Mouse (Mus musculus) adrenal gland (tissue): ENCODE results near the gene Crybg2.

ENCODE experiments used
- intact Hi-C: fragments of 180-260 bp; cut with DNase I; formaldehyde crosslinking; loops from one replicate; pipeline ENCODE4 v1.15.1; 2025

The Crybg2 gene

DNA sequence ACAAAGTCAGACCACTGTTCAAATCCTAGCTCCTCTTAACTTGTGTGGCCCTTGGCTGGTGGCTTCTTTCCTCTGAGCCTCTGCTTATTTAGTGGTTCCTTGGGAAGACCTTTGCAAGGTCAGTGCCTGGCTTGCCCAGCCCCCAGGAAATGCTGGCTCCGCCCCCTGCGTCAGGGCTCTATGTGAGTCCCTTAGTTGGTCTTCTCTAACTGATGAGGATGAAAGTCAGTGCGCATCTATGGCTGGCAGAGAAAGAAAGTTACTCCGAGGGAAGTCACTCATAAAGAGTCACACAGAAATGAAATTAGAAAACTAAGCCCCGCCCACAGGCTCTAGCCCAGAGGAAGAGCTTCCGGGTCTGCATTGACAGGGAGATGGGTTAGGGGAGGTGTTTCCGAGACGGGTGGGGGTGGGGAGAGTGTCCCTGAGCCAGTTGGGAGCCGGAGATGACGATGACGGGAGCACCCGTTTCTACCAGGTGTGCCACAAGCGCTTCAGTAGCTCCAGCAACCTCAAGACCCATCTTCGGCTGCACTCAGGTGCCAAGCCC, 2.4 kb upstream of the Crybg2 start:
- intact Hi-C loops, result no loop called here

DNA sequence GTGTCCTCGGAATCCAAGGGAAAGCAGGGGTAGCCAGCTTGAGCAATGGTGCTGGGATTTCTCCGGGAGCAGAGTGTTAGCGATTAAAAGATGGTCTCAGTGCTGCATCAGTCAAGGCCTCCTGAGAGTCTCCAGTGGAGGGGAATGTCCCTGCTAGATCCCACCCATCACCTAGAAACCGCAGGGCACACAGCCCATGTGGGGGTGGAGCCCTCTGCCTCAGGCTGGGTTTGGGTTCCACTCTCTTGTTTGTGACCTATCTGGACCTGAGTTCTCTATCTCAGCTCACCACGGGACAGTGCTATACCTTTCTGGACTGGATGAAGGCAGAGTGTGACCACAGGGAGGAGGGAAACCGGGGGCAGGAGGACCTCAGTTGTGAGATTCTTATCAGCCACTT, 1.7 kb upstream of the Crybg2 start:
- intact Hi-C loops, result no loop called here

DNA sequence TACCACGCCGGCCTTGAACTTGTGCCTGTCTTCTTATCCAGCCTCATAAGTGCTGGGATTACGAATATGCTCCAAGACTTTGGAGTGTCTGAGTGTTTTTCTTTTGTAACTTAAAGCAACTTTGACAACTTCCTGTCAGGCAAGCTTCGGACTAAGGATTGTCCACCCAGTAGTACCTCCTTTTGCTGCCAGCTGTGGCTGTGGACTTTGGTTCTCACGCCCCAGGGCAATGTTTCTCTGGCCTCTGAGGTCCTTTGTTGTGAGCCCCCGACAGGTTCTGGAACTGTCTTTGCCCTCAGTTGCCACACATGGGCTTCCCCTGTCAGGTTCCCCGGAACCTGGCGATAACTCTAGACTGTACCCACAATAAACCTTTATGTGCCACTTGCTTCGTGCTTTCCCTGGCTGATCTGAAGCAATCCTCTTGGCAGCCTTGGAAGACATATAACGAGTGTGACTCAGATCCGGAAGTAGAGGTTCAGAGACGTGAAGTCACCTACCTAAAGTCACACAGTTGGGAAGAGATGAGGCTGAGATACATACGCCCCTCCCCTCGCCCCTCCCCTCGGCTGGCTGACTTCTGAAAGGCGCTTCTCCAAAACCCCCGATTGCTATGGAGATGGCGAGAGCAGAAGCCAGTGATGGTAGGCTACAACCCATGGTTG, 683 bp downstream of the Crybg2 start:
- intact Hi-C loops, result no loop called here

DNA sequence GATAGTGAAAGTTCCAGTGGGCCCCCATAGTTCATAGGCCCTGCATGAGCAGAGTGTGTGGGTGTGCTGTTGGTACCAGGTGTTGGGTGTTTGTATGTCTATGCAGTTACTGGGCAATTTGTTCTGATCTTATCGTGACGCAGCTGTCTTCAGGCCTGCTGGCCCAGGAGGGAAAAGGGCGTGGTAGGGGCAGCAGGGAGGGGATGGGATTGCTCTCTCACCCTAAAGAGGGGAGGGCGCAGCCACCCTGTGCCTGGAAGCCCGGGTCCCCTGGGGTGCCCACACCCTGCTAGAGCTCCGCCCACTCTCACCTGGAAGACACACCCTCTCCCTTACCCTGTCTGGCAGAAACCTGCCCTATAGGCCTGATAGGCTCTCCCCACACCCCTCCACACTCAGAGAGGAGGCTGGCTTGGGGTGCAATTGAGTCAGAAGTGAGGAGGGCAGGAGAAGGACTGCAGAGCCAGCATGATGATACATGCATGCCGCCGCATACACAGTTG, 1.4 kb downstream of the Crybg2 start:
- intact Hi-C loops, result no loop called here

DNA sequence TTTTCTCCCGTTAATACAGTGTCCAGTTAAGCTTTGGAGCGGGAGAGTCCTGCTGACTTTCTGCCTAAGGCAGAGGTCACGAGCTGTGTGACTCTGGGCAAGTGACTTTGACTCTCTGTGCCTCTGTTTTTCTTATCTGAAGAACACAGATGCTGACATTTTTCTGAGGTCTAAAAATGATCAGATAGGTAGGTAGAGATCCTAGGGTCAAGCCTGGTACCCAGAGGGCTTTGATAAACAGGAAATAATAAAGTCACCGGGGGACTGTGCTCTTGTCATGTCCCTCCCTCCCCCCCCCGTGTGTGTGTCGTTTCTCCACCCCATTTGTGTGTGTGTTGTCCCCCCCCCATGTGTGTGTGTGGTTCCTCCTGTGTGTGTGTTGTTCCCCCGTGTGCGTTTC, 1.9 kb downstream of the Crybg2 start:
- intact Hi-C loops, result no loop called here

DNA sequence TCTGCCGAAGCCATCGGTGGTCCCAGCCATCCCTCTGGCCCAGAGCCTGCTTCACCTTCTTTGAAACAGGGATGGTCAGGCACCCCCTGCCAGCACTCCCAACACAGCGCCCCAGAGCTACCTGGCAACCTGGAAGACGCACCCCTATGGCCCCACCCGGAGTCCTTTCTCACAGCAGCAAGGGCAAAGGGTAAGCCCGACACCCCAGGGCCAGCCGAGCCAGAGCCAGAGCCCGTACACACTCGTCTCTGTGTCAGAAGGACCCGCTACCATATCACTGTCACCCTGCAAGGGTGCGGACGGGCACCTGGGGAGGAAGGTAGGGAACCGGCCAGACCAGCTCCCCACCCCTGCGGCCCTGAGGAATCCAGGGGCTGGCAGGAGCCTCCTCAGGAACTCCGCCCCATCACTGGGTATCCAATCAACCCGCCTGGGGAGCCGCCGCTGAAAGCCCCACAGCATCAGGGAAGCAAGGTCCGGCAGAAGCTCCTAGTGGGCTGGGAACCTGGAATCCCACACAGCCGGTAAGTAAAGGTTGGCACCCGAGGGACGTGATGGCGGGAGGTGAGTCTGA, 4.9 kb downstream of the Crybg2 start:
- intact Hi-C loops, result no loop called here

DNA sequence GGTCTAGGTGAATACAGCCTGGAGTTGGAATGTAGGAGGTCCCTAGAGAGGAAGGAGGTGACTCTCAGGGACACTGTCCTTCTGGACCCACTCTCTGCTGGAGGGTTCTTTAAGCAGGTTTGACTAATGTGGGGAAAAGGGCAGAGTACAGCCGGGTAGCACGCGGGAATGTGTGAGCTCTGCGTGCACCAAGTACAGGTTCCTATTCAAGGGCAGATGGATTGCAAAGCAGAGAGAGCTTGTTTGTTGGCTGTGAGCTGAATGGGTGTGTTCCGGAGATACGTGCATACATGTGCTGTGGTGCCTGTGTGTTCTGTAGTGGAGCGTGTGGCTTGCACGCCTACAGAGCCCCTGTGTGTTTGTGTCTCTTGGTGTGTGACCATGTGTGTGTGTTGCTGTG, 6.8 kb downstream of the Crybg2 start:
- intact Hi-C loops, result no loop called here

DNA sequence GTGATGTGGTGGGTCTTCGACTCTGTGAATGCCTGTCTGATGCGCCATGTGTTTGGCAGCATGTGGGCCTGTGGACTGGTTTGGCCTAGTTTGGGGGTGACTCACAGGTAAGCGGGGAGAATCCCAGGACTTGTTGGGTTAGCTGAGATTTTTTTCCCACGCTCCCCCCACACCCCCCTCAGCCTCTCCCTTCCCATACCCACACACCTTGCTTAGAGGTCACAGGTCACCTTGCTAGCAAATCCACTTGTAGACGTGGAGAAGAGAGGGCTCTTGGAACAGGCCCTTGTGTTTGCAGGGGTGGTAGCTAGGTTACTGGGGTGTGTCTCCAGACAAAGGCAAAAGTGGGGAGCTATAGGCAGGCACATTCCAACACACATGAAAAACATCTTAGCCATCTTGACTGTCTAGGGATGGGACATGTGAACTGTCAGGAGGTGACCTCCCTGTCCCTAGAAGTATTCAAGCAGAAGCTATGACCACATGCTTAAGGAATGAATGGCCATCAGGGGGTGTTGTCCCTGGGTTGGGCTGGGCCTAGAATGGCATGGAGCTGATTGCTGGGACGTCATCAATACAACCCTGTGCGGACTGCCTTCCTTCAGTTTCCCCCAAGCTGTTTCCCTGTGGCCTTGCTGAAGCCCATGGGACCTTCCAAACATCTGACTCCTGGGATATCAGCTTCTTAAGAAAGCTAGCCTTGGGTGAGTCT, 7.4 kb downstream of the Crybg2 start:
- intact Hi-C loops, result no loop called here

DNA sequence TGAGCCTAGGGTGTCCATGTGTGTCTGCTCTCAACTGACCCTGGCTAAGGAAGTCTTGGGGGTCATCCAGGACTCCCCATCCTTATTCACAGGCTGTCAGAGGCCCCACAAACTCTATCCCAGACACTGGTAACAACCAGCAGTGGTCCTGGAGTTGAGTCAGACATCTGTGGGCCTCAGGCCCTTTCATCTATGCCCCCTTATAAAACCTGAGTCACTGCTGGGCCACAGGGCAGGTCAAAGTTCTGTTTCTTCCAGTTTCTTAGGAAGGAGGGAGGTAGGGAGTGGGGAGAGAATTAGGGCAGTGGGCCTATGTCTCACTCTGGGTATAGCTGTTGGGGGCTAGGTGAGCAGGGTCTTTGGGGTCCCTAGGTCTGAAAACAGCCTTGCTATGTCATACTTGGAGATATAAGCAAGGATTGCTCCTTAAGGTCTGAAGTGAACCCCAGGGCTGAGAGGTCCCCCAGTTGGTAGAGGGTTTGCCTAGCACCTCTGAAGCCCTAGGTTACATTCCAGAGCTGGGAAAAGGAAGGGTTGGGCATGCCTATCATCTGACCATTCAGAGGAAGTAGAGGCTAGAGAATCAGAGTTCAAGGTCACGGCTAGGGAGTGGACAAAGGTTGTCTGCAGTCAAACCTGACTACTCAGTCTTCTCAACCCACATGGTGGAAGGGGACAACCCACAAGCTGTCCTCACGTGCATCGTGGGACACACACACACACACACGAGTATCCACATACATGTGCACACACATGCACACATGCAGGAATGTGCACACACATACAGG, 8.4 kb downstream of the Crybg2 start:
- intact Hi-C loops, result no loop called here

DNA sequence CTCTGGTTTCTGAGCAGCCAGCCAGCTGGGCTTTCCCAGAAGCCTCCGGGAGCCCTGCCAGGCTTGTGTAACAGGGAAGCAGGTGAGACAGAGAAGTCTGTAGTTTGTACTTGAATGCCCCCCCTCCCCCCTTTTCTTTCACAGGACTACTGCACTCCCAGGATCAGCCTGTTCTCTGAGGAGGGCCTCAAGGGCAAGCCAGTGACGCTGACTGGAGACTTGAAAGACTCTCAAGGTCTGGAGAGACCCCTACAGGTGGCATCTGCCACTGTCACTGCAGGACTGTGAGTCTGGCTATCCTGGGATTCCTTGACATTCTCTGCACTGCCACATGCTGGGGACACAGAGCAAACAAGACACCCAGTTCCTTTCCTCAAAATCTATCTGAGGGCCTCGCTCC, 18.1 kb downstream of the Crybg2 start:
- intact Hi-C loops, result no loop called here

DNA sequence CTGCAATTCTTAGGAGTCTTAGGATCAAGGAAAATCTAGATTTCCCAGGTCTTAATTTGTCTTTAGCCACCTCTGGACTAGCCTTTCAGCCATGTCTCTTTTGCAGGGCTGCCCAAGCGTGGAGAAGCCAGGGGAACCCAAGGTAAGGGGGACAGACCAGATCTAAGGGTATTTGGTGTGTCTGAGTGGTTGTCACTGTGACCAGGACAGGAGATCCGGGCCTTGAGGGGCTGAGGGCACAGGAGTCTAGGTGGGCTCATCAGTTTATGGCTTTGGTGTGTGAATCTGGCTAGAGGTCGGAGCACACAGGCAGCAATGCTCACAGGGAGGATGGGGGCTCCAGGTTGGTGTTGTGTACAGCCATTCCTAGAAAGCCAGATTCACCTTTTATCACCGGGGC, 20.1 kb downstream of the Crybg2 start:
- intact Hi-C loops, result no loop called here

DNA sequence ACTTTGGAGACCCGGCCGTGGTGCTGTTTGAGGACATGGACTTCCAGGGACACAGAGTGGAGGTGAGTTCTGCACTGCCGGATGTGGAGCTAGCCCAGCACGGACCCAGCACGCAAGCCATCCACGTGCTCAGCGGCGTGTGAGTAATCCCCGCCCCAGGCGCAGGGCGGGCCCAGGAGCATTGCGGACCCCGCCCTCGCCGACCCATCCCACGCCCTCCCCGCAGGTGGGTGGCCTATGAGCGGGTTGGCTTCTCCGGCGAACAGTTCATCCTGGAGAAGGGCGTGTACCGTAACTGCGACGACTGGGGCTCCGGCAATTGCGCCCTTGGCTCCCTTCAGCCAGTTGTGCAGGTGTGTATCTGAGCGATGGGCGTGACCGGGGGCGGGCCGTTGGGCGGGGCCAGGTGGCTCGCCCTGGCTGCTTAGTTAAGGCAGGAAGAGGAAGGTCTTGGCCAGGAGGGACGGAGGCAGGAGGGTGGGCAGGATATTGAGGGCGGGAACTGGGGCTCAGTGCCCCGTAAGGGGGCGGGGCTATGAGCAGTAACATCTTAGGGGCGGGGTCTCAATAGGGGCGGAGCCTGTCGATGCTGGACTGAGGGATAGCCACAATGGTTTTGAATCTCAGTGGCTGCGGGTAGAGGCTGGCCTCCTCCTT, 21.2 kb downstream of the Crybg2 start:
- intact Hi-C loops, result no loop called here

DNA sequence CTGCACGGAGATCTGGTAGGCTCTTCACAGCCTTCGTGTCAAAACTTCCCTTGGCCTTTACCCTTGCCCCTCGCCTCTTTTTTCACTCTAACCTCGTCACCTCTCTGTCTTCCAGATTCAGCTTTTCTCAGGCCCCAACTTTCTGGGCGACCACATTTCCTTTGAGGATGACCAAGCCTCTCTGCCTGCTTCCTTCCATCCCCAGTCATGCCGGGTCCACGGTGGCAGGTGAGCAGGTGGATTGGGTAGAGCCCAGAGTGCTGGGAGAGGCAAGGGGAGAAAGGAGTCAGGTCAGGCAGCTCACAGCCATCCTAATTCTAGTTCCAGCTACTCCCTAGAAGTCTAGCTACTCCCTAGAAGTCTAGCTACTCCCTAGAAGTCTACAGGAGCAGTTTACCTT, 21.8 kb downstream of the Crybg2 start:
- intact Hi-C loops, result no loop called here

DNA sequence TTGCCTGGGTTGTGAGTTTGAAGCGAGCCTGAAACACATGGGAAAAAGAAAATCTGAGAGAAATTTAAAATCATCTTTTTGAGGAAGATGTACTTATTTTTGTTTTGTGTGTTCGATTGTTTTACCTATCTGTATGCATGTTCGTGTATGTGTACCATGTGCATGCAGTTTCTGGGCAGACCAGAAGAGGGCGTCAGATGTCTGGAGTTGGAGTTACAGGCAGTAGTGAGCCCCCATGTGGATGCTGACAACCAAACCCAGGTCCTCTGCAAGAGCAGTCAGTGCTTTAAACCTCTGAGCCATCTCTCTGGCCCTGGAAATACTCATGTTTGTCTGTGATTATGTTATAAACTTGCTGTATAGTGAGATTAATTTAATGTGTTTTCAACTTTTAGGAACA, 24.4 kb downstream of the Crybg2 start:
- intact Hi-C loops, result no loop called here

DNA sequence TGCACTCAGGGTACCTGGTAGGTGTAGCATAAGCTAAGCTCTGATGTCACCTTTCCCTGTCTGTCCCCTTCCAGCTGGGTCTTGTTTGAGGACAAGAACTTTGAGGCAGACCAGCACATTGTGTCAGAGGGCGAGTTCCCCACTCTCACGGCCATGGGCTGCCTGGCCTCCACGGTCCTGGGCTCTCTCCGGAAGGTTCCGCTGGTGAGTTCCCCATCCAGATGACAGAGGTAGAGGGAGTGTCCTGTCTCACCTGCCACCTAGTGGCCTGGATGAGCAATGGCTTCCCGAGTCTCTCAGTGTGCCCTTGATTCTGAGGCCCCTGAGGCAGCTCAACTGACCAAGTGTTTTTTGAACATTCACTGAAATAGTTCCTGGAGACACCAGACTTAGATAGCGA, 26.8 kb downstream of the Crybg2 start:
- intact Hi-C loops, result loop anchor here (2.0 kb wide), 1 partner anchor 51 kb away; no protein-coding TSS in a partner anchor

DNA sequence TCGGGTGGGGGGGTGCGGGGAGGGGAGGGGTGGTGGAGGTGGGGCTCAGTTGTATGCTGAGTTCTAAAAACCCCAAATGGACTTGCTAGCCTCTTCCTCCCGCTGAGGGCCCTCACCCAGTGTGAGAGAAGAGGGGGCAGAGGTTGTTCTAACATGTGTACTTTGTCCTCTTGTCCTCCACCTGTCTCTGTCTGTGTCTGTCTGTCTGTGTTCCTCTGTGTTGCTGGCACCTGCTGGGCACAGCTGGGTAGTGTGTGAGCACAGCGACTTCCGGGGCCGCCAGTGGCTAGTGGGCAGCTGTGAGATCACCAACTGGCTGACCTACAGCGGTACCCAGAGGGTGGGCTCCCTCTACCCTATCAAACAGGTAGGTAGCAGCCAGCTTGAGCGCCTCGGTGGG, 28.4 kb downstream of the Crybg2 start:
- intact Hi-C loops, result no loop called here

DNA sequence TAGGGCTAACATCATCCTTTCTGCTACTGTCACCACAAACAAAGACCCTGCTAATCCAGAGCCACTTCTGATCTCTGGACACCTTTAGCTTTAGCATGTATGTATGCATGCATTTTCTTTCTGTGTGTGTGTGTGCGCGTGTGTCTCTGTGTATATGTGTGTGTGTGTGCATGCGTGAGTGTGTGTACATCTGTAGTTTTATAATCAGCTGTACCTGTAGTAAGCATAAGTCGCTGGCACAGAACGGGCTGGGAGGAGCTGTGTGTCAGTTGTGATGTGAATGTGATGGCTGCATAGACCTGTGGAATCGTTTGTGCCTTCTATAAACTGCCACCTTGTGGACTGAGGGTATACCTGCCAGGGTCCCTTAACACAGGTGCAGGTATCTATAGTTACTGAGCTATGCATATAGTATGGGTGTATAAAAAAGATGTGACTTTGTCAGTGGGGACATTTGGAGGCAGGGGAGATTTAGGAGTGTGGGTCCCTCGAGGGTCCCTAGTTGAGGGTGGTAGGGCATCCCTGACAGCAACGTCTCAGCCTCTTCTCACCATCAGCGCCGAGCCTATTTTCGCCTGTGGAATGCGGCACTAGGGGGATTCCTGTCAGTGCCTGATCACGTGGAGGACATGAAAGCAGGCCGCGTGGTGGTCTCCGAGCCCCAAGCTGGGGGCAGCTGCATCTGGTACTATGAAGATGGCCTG, 30.1 kb downstream of the Crybg2 start:
- intact Hi-C loops, result no loop called here

DNA sequence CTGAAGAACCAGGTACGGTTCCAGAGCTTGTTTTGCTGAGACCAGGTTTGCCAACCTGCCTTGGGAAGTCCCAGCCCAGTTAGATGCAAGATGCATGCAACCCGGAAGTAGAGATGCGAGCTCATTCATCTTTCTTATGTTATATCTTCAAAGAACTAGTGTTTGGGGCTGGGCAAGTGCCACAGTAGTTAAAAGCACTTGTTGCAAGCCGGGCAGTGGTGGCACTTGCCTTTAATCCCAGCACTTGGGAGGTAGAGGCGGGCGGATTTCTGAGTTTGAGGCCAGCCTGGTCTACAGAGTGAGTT, 30.6 kb downstream of the Crybg2 start:
- intact Hi-C loops, result no loop called here

DNA sequence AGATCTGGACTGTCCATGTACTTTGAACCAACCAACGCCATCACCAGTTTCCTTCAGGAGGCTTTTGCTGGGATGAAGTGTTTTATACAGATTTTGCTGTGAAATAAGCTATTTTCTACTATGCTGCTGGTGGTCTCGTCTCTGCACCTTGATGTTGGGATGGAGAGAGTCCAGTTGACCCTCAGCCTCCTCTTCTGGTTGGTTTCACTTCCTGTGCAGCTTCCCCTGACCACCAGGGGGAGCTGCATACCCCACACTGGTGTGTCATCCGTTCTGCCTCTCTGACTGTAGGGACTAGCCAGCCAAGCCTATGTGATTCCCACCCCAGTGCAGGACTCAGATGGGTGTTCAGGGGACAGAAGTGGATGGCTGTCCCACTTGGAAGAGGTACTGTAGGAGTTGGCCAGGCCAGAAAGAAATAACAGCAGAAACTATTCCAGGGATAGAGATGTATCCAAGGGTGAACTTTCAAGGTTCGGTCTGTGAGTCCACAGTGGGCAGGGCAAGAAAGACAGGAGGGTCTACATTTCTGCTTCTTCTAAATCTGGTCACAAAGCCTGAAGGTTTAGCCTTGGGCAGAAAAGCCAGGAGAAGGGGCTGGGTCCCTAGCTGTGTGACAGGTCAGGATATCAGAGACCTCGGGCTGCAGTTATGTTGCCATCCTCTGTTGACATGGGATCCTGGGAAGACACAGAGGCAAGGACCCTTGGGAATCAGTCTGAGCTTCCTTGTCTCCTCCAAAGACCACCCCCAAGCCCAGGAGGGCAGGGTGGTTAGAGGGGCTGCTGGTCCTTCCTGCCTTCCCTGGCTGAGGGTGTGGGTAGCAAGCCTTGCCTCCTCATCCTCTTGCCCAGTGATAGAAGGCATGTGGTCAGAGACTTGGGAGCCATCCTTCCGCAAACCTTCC, 32.0 kb downstream of the Crybg2 start:
- intact Hi-C loops, result loop anchor here (1.0 kb wide), 1 partner anchor 31 kb away; no protein-coding TSS in a partner anchor
